Mouse (Mus musculus): ENCODE results near the gene Wfs1. TPM values are rescaled to one million over a fixed set of nuclear protein-coding genes. Genes with fewer than 3 reads are reported as not detected.
A peak's percentile ranks its signal among the peaks of the same experiment; 100 is the strongest.

Wfs1 gene
- total and polyA plus RNA-seq, 3 experiments = 72.3 to 99.7 (median 82.3) TPM

- 76% methylated on average over 14 of the region's 14 CpGs for WGBS
- DNase-seq = no peak
- intact Hi-C loops (cut with DNase I) = no loop called here
Observed at GRCm38 (mm10) chr5:36996410-36996809, 7.4 kb upstream of the Wfs1 start.

DNA sequence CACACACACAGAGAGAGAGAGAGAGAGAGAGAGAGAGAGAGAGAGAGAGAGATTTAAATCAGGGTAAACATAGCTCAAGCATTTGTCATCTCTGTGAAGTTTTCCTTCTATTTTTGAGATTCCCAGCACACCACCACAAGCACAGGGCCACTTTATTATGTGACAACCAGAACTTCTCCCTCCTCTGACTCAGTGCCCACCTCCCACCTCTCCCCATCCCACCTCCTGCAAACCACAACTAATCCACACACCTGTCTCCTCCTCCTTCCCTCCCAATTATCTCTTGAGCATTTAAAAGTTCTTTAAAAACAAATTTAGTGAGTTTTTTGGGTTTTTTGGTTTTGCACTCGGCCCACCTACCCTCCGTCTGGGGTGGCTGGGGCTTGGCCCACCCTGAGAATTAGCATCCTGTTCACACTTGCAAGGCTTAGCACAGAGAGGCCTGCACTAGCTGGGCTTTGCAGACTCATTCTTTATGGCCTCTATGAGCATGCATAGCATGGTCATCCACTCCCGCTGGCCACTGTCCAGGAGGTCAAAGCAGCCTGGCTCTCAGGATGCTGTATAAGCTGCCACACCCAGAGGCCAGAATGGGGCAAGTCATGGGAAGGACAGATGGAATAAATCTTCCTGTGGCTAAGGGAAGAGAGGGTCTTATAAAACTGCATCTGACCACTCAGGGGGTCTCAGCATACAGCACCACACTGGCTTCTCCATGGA lies 1.8 kb upstream of the Wfs1 start:
- DNase-seq = no peak
- H3K79me2 ChIP-seq (replicated peaks; ENCODE audit: control insufficient read depth, insufficient read depth, low read length) = no peaks in the 10 kb centered on the region
- intact Hi-C loops (cut with DNase I) = no loop called here
- 79% methylated on average over 3 of the region's 3 CpGs for WGBS
- no peak for TF ChIP-seq EP300 (IDR thresholded peaks at IDR 0.05; ENCODE audit: insufficient read depth, low read depth, low read length)
- TF ChIP-seq POLR2A (IDR thresholded peaks at IDR 0.05; ENCODE audit: insufficient read depth, low read depth, low read length) = no peak
- no peak for TF ChIP-seq CTCF (IDR thresholded peaks at IDR 0.05)
- H3K4me1 ChIP-seq (ENCODE audit: control insufficient read depth, insufficient read depth, low read length) = peaks cover 2% of the 10 kb centered on the region; the same call in 1 of the 2 replicates
- no peaks in the 10 kb centered on the region for H3K27me3 ChIP-seq (ENCODE audit: control insufficient read depth, insufficient read depth, low read length)
- no peak overlapping the region for H3K4me3 ChIP-seq
- no peak overlapping the region for H3K9ac ChIP-seq (ENCODE audit: low read depth, low read length)
- no peaks in the 10 kb centered on the region for H3K36me3 ChIP-seq (ENCODE audit: control insufficient read depth, insufficient read depth, low read length)
- no peak overlapping the region for H3K27ac ChIP-seq

More at GRCm38 (mm10) chr5:36996410-36996809, 7.4 kb upstream of the Wfs1 start:
- Histone ChIP-seq H3K9ac (ENCODE audit: low read depth, low read length) (no peak overlapping the region), H3K27ac (no peak overlapping the region), H3K36me3 (ENCODE audit: control insufficient read depth, insufficient read depth, low read length) (no peaks in the 10 kb centered on the region), H3K27me3 (ENCODE audit: control insufficient read depth, insufficient read depth, low read length) (no peaks in the 10 kb centered on the region), H3K79me2 (replicated peaks; ENCODE audit: control insufficient read depth, insufficient read depth, low read length) (no peaks in the 10 kb centered on the region), H3K4me3 (no peak overlapping the region), H3K4me1 (ENCODE audit: control insufficient read depth, insufficient read depth, low read length) (no peaks in the 10 kb centered on the region)
- no peak for TF ChIP-seq POLR2A (IDR thresholded peaks at IDR 0.05; ENCODE audit: insufficient read depth, low read depth, low read length)
- no peak for TF ChIP-seq CTCF (IDR thresholded peaks at IDR 0.05)
- TF ChIP-seq EP300 (IDR thresholded peaks at IDR 0.05; ENCODE audit: insufficient read depth, low read depth, low read length) = no peak

GRCm38 (mm10) chr5:36990196-36990595 lies 1.2 kb upstream of the Wfs1 start:
- TF ChIP-seq POLR2A (IDR thresholded peaks at IDR 0.05; ENCODE audit: insufficient read depth, low read depth, low read length) (no peak), CTCF (IDR thresholded peaks at IDR 0.05) (no peak), EP300 (IDR thresholded peaks at IDR 0.05; ENCODE audit: insufficient read depth, low read depth, low read length) (no peak)
- peaks cover 2% of the 10 kb centered on the region; the same call in 1 of the 2 replicates for H3K4me1 ChIP-seq (ENCODE audit: control insufficient read depth, insufficient read depth, low read length)
- no peaks in the 10 kb centered on the region for H3K36me3 ChIP-seq (ENCODE audit: control insufficient read depth, insufficient read depth, low read length)
- no peak for DNase-seq
- H3K79me2 ChIP-seq (replicated peaks; ENCODE audit: control insufficient read depth, insufficient read depth, low read length) = no peaks in the 10 kb centered on the region
- H3K4me3 ChIP-seq = no peak overlapping the region
- intact Hi-C loops (cut with DNase I) = no loop called here
- H3K27ac ChIP-seq = no peak overlapping the region
- H3K27me3 ChIP-seq (ENCODE audit: control insufficient read depth, insufficient read depth, low read length) = no peaks in the 10 kb centered on the region
- H3K9ac ChIP-seq (ENCODE audit: low read depth, low read length) = no peak overlapping the region
- WGBS = 72% methylated on average over 3 of the region's 3 CpGs

DNA sequence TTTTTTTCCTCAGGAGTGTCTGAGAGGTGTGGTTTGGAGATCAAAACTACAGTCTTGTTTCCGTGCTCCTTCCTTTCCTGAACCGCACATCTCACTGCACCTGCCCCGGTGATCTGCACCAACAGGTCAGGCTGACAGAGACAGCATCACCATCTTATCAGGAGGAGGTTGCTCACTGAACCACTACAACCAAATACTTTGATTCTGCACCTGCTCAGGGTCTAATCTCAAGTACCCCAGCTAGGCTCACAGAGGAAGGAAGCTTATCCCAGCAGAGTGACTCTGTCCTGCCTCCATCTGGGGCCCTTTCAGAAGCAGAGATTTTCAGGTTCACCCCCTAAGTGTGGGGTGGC lies 596 bp upstream of the Wfs1 start:
- H3K4me1 ChIP-seq (ENCODE audit: control insufficient read depth, insufficient read depth, low read length) = peaks cover 4% of the 10 kb centered on the region; the same call in 1 of the 2 replicates
- WGBS = 12% methylated on average over 3 of the region's 3 CpGs
- TF ChIP-seq EP300 (IDR thresholded peaks at IDR 0.05; ENCODE audit: insufficient read depth, low read depth, low read length) (no peak), CTCF (IDR thresholded peaks at IDR 0.05) (no peak), POLR2A (IDR thresholded peaks at IDR 0.05; ENCODE audit: insufficient read depth, low read depth, low read length) (no peak)
- no peak overlapping the region; the same call in 1 of the 2 replicates for H3K27ac ChIP-seq
- H3K4me3 ChIP-seq = peak overlapping the region; percentile 70; the same call in 1 of the 2 replicates
- no peaks in the 10 kb centered on the region for H3K36me3 ChIP-seq (ENCODE audit: control insufficient read depth, insufficient read depth, low read length)
- no peak overlapping the region for H3K9ac ChIP-seq (ENCODE audit: low read depth, low read length)
- no peak for DNase-seq
- no peaks in the 10 kb centered on the region for H3K27me3 ChIP-seq (ENCODE audit: control insufficient read depth, insufficient read depth, low read length)
- intact Hi-C loops (cut with DNase I) = no loop called here
- no peaks in the 10 kb centered on the region for H3K79me2 ChIP-seq (replicated peaks; ENCODE audit: control insufficient read depth, insufficient read depth, low read length)

- peak overlapping the region; percentile 80 for H3K4me3 ChIP-seq
- H3K27me3 ChIP-seq (ENCODE audit: control insufficient read depth, insufficient read depth, low read length) = no peaks in the 10 kb centered on the region
- peak overlapping the region; percentile 83 for H3K27ac ChIP-seq
- intact Hi-C loops (cut with DNase I) = no loop called here
- 10% methylated on average over 24 of the region's 24 CpGs for WGBS
- no peak for DNase-seq
- H3K4me1 ChIP-seq (ENCODE audit: control insufficient read depth, insufficient read depth, low read length) = peaks cover 4% of the 10 kb centered on the region; the same call in 1 of the 2 replicates
- no peaks in the 10 kb centered on the region for H3K79me2 ChIP-seq (replicated peaks; ENCODE audit: control insufficient read depth, insufficient read depth, low read length)
- no peaks in the 10 kb centered on the region for H3K36me3 ChIP-seq (ENCODE audit: control insufficient read depth, insufficient read depth, low read length)
- TF ChIP-seq POLR2A (IDR thresholded peaks at IDR 0.05; ENCODE audit: insufficient read depth, low read depth, low read length) = no peak
- no peak for TF ChIP-seq EP300 (IDR thresholded peaks at IDR 0.05; ENCODE audit: insufficient read depth, low read depth, low read length)
- no peak for TF ChIP-seq CTCF (IDR thresholded peaks at IDR 0.05)
- H3K9ac ChIP-seq (ENCODE audit: low read depth, low read length) = peak overlapping the region; percentile 84
Observed at GRCm38 (mm10) chr5:36988124-36988780, 753 bp downstream of the Wfs1 start.

DNA sequence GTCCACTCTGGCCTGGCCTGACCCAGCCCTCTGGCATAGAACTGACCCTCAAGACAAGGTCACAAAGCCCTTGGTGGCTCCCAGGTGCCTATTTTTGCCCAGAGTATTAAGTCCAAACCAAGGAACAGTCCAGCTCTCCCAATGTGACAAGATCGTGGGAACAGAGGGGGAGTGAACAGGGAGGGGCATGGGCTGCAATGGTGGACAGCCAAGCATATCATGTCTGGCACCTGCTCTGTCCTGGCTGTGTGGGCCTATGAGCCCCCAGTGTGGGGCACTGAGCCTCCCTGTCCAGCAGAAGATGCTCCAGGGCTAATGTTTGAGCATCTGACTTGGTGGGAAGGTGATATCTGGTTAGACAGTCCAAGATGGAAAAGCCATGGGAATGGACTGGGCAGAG lies 2.4 kb downstream of the Wfs1 start:
- Histone ChIP-seq H3K27ac (peak overlapping the region; percentile 41), H3K4me3 (no peak overlapping the region), H3K27me3 (ENCODE audit: control insufficient read depth, insufficient read depth, low read length) (no peaks in the 10 kb centered on the region), H3K9ac (ENCODE audit: low read depth, low read length) (no peak overlapping the region), H3K79me2 (replicated peaks; ENCODE audit: control insufficient read depth, insufficient read depth, low read length) (no peaks in the 10 kb centered on the region), H3K4me1 (ENCODE audit: control insufficient read depth, insufficient read depth, low read length) (peaks cover 4% of the 10 kb centered on the region; the same call in 1 of the 2 replicates), H3K36me3 (ENCODE audit: control insufficient read depth, insufficient read depth, low read length) (no peaks in the 10 kb centered on the region)
- TF ChIP-seq POLR2A (IDR thresholded peaks at IDR 0.05; ENCODE audit: insufficient read depth, low read depth, low read length) (no peak), CTCF (IDR thresholded peaks at IDR 0.05) (no peak), EP300 (IDR thresholded peaks at IDR 0.05; ENCODE audit: insufficient read depth, low read depth, low read length) (no peak)
- 63% methylated on average over 1 of the region's 1 CpGs for WGBS
- DNase-seq = no peak
- intact Hi-C loops (cut with DNase I) = no loop called here
